Mouse (Mus musculus) cerebellum, postnatal 14 days (tissue): ENCODE measurements around the gene 1520401A03Rik.

ENCODE experiments used
- DNase-seq, 2 experiments: peaks; one replicate each; pipeline ENCODE4 v3.0.0; 2021; ENCODE audit warnings: mixed read lengths in 2 of 2

Gene 1520401A03Rik

DNA sequence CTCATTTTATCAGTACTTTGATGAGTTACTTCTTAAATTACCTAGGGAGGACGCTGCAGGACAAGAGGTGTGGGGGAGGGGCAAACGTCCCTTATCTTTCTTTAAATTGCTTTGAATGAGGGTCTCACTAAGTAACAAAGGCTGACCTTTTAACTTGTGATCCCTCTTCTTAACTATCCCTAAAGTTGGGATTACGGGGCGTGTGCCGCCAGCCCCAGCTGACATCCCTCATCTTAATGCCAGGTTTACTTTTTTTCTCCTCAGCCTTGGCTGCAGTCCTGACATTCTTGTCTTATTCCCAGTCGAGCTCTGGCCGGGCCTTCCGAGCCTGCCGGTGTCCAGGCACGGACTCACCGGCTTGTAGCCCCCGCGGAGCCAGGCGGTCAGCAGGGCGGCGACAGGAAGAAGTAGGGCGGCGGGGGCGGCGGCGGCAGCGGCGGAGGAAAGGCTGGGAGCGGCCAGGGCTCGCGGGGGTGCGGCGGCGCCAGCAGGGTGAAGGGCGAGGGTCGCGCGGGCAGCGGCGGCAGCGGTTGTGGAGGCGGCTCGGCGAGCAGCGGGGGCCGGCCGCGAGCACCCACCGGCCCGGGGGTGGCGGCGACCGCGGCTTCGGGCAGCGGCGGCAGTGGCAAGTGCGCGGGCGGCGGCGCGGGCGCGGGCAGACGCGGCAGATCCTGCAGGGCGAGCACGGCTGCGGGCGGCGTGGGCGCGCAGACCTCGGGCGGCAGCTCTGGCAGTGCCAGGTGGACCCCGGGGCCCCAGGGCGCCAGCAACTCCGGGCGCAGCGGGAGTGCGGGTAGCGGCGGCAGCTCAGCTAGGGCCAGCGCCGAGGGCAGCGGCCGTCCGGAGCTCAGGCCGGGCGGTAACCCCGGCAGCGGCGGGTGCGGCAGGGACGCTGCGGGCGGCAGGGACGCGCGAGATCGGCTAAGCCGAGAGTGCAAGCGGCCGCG is 23.2 kb downstream of the 1520401A03Rik start:
- peak; percentile 66 to 68 for DNase-seq

DNA sequence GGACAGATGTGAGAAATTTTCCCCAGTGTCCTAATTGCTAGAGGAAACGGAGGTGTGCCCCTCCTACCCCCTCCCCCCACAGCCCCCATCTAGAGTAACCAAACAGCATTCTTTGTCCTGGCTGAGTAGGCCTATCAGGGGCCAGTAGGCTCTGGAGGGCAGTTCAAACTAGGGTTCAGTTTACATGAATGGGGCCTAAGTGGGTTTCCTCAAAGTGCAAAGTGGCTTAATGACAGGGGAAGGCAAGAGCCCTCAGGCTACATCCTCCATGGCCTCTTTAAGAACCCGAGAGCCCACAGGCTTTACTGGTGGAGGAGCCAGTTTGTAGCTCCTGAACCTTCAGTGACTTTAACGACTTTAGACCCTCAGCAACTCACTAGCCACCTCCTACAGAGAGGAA is 26.8 kb downstream of the 1520401A03Rik start:
- DNase-seq: no peak

DNA sequence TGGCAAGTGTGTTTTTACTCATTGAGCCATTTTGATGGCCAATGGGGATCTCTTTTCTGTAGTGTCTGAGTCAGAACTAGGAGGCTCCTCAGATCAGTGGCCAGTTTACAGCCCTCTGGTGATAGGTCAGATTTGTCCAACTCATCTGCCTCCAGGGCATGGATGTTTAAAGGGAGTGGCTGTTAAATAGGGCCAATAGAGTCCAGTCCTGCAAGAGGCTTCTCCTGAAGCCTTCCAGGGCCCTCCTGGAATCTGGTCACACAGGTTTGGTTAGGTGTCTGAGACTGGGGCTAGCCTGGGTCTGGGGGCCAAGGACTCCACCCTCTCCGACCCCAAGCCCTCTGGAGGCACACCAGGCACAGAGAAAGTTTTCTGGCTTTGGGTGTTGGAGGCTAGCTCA is 28.1 kb downstream of the 1520401A03Rik start:
- DNase-seq: no peak

DNA sequence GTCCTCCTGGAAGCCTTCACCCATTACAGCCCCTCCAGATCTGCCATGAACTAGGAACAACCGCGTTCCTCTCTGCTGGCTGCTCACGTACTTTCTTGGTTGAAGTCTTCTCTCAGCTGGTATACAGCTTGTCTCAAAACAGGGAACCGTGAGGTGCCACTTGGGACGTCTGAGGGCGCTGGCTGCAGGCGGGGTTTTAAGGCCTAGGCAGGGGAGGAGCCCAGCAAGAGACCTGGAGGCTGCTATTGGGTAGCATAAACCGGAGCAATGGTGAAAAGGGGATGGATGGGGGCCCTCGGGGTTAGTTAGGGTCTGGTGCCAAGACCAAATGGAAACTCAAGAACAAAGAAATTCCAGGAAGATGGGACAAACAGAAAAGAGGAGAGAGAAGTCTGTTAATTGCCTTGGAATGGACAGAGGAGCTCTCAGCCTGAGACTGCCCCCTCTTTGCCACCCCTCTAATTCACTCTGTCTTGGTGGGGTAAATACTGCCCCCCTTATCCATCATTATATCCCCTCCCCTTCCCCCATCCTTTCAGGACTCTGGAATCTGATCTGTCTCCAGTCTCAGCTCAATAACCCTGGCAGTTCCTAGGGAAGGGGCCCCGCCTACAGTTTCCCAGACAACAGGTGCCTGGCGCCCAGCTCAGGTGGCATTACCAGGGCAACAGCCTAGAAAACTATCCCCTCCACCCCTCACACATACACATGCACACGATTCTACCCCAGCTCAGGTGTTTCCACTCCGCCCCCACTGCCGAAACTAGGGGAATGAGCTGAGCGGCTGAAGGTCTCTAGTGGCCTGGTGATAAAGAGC is 38.5 kb downstream of the 1520401A03Rik start, which contains the start of gene Cldn9:
Gene Cldn9 (minus strand): TSS at position 171 of the 817 bp plus-strand sequence.
- DNase-seq: no peak

DNA sequence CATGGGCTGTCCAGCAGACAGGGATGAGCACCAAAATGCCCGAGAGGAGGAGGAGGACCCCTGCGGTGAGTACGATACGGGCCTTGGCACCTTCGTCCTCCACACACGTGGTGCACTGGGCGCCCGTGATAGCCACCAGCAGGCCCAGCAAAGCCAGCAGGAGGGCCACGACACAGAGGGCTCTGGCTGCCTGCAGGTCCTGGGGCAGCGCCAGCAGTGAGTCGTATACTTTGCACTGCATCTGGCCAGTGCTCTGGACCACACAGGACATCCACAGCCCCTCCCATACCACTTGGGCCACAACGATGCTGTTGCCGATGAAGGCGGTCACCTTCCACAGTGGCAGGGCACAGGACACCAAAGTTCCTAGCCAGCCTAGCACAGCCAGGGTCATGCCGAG is 39.4 kb downstream of the 1520401A03Rik start:
- peak in 1 of 2 experiments; percentile 34 for DNase-seq

DNA sequence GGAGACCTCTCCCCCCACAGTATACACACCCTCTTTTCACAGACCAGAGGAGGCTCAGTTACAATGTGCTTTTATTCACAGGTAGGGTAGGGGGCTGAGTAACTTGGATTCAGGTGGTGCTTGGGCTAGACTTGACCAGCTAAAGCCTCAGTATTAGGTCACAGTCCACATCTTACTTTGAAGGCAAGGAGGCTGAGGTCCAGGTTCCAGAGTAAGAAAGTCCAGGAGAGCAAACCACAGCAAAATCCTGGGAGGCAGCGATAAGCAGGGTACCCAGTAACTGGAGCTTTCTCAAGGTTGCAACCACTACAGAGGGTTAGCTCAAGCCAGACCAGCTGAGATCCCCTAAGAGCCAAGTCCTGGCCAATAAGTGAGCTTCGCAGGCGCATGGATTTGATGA is 40.1 kb downstream of the 1520401A03Rik start:
- no peak for DNase-seq

DNA sequence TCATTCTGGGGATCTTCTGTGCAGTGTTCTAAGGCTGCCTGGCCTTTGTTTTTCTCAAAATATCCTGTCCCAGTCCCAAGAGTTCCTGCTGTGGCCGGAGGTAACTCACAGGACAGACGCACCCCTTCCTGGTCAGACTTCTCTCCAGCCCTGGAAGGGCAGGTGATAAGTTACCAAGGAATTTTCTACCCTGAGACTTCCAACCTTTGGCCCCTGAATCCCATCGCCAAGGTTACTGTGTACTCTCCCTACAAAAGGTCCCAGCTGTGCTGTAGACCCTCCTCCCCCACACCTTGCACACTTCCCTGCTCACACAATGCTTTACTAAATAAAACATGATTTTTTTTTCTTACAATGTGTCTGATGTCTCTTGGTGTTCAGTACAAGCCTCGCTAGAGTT is 40.5 kb downstream of the 1520401A03Rik start:
- no peak for DNase-seq

DNA sequence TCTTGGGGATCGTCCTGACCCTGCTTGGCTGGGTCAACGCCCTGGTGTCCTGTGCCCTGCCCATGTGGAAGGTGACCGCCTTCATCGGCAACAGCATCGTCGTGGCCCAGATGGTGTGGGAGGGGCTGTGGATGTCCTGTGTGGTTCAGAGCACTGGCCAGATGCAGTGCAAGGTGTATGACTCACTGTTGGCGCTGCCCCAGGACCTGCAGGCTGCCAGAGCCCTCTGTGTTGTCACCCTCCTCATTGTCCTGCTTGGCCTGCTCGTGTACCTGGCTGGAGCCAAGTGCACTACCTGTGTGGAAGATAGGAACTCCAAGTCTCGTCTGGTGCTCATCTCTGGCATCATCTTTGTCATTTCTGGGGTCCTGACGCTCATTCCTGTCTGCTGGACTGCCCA is 41.5 kb downstream of the 1520401A03Rik start:
- DNase-seq: no peak

DNA sequence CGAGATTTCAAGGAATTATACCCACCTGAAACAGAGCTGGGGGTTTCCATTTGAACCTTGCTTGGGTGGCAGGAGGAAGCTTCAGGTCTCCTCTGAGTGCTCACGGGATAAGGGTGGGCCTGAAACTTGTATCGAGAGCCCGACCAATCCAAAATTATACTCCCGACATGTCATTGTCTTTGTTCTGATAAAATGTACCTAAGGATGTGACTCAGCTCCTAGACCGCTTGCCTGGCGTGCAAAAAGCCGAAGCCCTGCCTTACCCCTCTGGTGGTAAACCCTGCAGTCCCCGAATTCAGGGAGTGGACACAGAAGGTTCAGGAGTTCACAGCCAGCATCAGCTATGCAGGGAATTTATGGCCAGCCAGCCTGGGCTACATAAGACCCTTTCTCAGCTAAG is 42.2 kb downstream of the 1520401A03Rik start:
- no peak for DNase-seq

DNA sequence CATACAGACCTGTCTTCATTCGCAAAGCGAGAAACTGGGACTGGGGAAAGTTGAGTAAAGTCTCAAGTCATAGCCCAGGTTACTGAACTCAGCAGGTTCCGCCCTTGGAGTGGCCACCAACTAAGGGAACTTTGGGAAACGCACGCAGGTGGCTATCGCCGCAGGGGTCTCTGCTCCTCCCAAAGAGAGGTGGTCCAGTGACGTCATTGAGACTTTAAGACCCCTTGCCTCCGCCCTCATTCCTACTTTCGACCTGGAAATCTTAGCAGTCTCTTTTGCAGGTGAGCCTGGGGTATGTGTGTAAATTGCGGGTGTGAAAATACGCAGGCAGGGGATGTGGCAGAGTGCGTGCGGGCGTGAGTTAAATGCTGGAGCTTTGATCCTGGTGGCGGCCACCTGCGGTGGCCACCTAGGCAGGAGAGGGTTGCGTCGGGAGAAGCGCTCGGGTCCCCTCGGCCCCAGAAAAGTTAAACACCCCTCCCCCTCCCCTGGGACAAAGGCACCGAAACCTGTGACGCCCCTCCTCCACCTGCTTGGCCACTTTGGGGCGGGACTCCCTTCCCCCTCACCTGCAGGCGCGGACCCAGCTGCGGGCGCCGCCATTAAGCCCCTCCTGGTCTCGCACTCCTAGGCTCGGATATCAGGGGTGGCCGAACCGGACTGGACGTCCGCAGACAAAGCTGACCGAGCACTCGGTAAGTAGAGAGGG is 43.3 kb downstream of the 1520401A03Rik start, which contains the start of gene Cldn6:
Gene Cldn6 (plus strand): TSS at position 123 of the 709 bp plus-strand sequence.
- DNase-seq: peak in 1 of 2 experiments; percentile 14

DNA sequence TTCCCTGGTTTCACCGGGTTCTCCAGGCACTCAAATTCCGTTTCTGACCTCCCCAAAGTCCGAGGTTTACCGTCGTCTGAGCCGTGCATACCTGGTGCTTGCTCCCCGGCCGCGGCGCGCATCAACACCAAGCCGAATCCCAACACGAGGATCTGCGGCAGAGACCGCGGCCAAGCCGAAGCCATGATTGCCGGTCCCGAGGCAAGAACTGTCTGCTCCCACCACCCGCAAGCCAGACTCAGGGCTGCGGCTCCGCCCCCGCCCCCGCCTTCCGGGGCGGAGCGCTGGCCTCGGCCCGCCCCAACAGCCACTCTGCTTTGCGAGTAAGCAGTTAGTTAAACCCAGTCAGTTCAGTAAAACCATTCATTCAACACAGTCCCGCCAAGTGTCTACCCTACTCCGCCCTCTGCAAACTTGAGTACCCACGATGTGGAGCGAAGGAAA is 45.3 kb downstream of the 1520401A03Rik start, which contains the start of gene Tnfrsf12a:
Gene Tnfrsf12a (minus strand): TSS at position 233 of the 444 bp plus-strand sequence.
- peak; percentile 81 to 88 for DNase-seq

DNA sequence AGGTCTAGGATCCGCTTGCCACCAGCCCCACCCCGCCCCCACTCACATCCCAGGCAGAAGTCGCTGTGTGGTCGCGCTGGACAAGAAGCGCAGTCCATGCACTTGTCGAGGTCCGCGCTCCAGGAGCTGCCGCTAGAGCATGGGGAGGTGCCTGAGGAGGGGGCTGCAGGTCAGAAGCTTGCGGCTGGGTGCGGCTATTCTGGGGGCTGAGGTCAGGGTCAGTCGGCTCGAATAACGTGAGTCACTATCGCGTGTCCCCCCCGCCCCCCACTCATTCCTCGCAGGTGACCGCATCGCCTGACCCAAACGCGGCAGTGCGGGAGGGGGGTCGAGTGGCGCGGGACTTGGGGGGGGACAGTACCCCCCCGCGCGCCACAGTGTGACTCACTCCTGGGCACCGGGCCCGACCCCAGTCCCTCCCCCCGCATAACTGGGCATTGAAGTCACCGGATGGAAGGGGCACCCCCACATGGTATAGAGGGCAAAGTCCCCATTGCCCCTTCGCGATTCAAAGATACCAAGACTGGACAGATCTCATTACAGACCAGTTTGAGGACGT is 46.0 kb downstream of the 1520401A03Rik start:
- peak; percentile 63 to 68 for DNase-seq

DNA sequence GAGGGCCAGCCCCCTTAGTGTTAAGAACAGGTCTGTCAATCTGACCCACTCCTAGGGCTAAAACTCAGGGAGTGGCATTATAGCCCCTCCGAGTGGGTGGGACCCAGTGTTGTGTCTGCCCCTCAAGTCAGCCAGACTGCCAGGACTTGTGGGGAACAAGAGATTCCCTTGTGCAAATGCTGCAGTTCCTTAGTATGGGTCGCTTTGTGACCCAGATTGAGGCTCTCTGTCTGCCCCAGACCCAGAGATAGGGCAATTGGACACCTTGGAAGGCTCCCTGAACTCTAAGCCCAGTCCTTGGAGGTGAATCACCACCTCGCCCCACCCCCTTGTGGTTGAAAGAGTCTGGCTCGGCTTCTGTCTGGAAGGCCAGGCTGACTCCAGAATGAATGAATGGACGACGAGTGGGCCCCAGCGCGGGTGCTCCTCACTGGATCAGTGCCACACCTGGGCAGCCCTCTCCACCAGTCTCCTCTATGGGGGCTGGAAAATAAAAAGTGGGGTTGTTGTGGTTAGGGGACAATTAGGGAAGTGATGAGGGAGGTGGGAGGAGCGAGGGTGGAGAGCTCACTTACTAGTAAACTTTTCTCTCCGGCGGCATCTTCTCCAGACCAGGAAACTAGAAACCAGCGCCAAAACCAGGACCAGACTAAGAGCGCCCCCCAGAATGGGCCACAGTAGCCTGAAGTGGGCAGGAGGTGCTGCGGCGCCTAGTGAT is 46.9 kb downstream of the 1520401A03Rik start:
- peak; percentile 58 to 69 for DNase-seq

DNA sequence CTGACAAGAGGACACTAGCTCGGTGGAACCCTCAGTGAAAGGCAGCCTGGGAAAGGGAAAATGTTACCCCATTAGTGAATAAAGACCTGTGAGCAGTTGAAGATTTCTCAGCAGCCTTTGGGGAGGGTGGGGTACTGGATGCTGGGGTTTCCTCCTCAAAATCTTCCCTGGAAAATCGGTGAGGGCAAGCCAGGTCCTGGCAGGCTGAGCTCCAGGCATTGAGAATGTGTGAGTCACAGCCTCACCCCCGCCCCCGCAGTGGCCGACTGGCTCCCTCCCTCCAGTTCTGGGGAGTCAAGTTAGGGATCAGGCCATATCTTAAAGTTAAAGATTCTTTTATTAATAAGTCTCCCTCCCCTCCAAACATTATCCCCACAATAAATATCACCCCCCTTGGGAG is 47.5 kb downstream of the 1520401A03Rik start:
- peak; percentile 57 to 63 for DNase-seq

DNA sequence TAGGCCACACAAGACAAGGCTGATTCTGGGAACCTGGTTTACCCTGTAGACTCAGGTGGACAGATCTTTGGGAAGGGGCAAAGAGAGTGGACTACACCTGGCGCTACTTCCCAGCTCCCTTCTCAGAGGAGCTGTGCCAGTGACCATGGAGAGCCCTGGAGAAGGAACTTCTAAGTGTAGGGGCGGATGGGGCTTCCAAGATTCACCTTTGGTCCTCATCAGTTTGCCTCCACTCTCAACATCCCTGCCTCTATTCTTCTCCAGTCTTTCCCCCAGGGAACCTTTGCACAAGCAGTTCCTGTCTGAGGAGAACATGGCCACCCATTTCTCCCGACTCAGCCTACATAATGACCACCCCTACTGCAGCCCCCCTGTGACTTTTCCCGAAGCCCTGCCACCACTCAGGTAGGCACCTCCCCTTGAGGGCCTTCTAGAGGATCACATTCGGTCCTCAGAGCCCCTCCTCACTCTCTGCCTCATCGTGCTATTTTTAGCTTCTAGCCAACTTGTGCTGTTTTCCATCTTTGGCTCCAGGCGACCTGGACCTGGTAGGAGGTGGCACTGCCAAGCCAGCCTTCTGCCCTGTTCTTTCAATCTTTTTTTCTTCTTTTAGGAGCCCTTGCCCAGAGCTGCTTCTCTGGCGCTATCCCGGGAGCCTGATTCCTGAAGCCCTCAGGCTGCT is 48.2 kb downstream of the 1520401A03Rik start:
- DNase-seq: peak; percentile 74 to 77

DNA sequence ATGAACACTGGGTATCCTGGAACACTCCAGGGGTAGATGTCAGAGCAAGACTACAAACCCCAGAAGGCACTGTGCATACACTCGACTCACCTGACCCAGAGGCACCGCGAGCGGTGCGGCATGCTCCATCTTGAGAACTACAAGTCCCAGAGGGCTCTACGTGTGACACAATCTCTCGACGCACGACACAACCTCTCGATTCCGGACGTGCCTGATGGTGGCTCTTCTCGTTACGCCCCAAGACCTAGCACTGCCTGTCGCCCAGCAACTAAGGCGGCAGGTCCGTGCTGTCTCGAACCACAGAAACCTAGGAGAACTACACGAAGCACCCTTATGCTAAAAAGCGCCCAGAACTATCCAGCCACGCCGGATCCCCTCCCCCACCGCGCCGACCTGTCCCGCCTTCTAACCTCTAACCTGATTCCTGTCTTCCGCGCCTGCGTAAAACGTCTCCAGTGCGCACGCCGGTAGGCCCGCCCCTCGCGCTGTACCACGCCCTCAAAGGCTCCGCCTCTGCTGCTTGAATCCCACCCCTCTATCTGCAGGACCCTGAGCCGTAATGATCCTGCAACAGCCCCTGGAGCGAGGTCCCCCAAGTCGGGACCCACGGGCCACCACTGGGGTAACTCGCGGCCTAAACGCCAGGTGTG is 49.0 kb downstream of the 1520401A03Rik start, which contains the start of the genes Hcfc1r1 and Thoc6:
Gene Hcfc1r1 (plus strand): TSS at position 173 of the 650 bp plus-strand sequence.
Gene Thoc6 (minus strand): TSS at position 459 of the 650 bp plus-strand sequence.
- peak; percentile 96 for DNase-seq

DNA sequence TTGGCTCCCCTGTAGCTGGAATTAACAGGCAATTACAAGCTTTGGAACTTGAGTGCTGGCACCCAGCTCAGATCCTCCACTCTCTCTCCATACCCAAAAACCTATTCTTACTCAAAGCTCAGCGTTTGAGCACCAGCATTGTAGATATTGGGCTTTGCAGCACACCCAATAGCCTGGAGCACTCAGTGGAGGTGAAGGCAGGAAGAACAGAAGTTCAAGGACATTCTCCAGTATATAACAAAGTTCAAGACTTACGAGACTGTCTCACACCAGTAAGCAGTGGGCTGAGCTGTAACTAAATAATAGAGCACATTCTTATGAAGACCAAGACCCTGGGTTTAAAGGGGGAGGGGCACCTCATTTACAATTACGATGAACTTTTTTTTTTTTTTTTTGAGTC is 49.8 kb downstream of the 1520401A03Rik start:
- no peak for DNase-seq

DNA sequence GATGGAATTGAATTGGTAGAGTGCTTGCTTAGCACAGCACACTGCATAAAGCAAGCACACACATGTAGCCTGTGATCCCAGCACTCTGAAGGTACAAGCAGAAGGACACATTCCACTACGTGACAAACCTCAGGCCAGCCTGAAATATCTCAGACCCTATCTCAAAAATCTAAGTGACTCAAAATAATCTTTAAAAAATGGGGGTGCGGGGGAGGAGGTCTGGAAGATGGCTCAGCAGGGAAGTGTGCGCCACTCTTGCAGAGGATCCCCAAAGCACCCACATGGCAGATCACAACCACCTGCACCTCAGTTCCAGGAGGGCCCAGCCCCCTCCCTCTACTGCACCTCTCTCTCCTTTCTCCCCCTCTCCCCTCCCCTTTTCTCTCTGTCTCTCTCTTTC is 51.1 kb downstream of the 1520401A03Rik start:
- DNase-seq: no peak

DNA sequence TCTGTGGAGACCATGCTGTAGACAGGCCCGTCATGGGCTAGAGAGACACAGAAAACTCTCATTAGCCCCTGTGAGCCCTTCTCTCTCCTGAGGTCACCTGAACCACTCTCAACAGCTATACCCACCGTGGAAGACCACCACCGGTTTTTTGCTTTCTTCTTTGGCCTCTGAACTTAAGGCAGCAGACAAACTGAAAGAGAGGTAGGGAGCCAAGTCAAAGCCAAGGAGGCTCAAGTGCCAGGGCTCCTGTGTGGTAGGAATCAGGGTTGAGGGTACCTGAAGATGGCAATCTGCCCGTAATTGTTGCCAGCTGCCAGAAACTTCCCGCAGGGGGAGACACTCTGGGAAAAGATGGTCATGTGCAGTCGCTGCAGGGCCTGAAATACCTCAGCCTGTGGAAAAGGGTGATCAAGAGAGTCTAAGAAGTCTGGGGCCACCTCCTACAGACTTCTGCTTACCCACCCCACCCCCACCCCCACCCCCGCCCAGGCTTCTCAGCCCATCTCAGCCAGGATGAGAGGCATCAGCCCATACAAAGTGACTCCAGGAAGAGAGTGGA is 52.0 kb downstream of the 1520401A03Rik start:
- no peak for DNase-seq

DNA sequence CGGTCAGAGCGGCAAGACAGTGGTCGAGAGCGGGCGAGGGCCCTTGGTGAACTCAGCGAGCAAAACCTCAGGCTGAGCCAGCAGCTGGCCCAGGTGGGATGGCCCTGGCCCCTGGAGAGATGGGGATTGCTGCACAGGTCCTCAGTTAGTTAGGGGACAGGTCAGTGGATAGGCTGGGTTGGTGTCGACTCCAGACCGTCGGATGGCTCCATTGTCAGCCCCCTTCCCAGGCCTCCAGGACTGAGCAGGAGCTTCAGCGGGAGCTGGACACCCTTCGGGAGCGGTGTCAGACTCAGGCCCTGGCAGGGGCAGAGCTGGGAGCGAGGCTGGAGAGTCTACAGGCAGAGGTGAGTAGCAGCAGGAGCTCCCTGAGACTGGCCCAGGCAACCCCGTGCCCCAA is 57.1 kb downstream of the 1520401A03Rik start:
- DNase-seq: no peak
